Mouse (Mus musculus) hindbrain, embryonic 11.5 days (tissue): ENCODE data around the gene Cphx1. TPM values are rescaled to one million over a fixed set of nuclear protein-coding genes. Genes with fewer than 3 reads are reported as not detected.
"Not testable (repeated sequence)": the region's sequence is repeated elsewhere in the genome, so short reads cannot be mapped to it uniquely, and the experiment has no call there.

Experiments used
- ATAC-seq: fragments of 200-750 bp; cut with Nextera tagmentation; 2 replicates; pipeline ENCODE4 v1.8.0; 2017; ENCODE audit warnings: mild to moderate bottlenecking, moderate TSS enrichment, moderate library complexity; ENCODE audit not compliant: low FRiP score
- DNase-seq: peaks from one replicate; pipeline ENCODE4 v3.0.0-alpha.2; 2015; ENCODE audit warnings: low spot score
- H3K27ac ChIP-seq: fragments of 300-500 bp; sonication (generic); 2 replicates; pipeline ENCODE4 v1.5.1; 2014; ENCODE audit warnings: mild to moderate bottlenecking, low read depth, low read length
- H3K27me3 ChIP-seq: fragments of 300-500 bp; sonication (generic); 2 replicates; pipeline ENCODE4 v1.6.1; 2014; ENCODE audit warnings: mild to moderate bottlenecking, low read length, moderate library complexity, mixed read lengths; ENCODE audit not compliant: control insufficient read depth, insufficient read depth
- H3K36me3 ChIP-seq: fragments of 300-500 bp; sonication (generic); 2 replicates; pipeline ENCODE4 v1.6.1; 2014; ENCODE audit warnings: mild to moderate bottlenecking, low read length, moderate library complexity, mixed read lengths; ENCODE audit not compliant: control insufficient read depth, insufficient read depth
- H3K4me1 ChIP-seq: fragments of 300-500 bp; sonication (generic); replicated peaks from 2 replicates; pipeline ENCODE4 v1.6.1; 2014; ENCODE audit warnings: low read length, mixed read lengths; ENCODE audit not compliant: control insufficient read depth, insufficient read depth
- H3K4me2 ChIP-seq: fragments of 300-500 bp; sonication (generic); replicated peaks from 2 replicates; pipeline ENCODE4 v1.6.1; 2014; ENCODE audit warnings: mild to moderate bottlenecking, low read depth, low read length
- H3K4me3 ChIP-seq: fragments of 300-500 bp; sonication (generic); 2 replicates; pipeline ENCODE4 v1.5.1; 2014; ENCODE audit warnings: low read depth, low read length
- H3K9ac ChIP-seq: fragments of 300-500 bp; sonication (generic); 2 replicates; pipeline ENCODE4 v1.6.1; 2014; ENCODE audit warnings: low read depth, low read length
- H3K9me3 ChIP-seq: fragments of 300-500 bp; sonication (generic); 2 replicates; pipeline ENCODE4 v1.6.1; 2016; ENCODE audit warnings: low read length; ENCODE audit not compliant: control insufficient read depth
- WGBS: fragments of 180-500 bp; shearing (Covaris S2); extraction: QIAGEN DNeasy Blood & Tissue Kit; methylation state at CpG from one replicate; pipeline ENCODE4 v1.1.7; 2014; 5-methylcytosine and 5-hydroxymethylcytosine counted together
- polyA plus RNA-seq: library from polyadenylated mRNA; unstranded; fragments of >200 nt; fragmentation: Nextera tagmentation; extraction: Ambion mirVana; gene quantifications from 2 replicates; pipeline ENCODE4 v1.2.1, GENCODE M21; 2014

Cphx1 gene
- polyA plus RNA-seq, 1 experiment from 2014 or later = not detected

DNA sequence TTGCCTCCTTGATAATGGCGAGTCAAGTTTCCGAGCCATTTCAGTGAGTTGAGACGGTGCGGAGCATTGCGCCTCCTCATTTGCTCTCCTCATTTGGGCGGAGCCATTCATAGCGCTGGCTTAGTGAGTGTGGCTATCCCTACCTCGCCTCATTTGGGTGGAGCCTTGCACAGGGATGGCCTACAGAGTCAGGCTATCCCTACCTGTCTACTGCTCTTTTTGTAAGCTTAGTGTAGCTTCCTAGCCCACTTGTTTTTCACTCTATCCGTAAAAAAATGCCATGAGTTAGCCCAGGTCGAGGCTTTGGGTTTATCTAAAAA is 10.6 kb upstream of the Cphx1 start, which contains the start of gene Tmem254a:
Gene Tmem254a, minus strand, starts transcription at position 111 of the 320 bp plus-strand sequence.
- 0 out of 2 replicates have a peak, but pooled peaks have one; percentile 54 for ATAC-seq
- not testable (repeated sequence) for H3K36me3 ChIP-seq, H3K9ac ChIP-seq, H3K27ac ChIP-seq, H3K9me3 ChIP-seq, H3K27me3 ChIP-seq, DNase-seq, H3K4me3 ChIP-seq, H3K4me1 ChIP-seq, H3K4me2 ChIP-seq
- no CpG with 5 or more reads among the region's 10 CpGs for WGBS

DNA sequence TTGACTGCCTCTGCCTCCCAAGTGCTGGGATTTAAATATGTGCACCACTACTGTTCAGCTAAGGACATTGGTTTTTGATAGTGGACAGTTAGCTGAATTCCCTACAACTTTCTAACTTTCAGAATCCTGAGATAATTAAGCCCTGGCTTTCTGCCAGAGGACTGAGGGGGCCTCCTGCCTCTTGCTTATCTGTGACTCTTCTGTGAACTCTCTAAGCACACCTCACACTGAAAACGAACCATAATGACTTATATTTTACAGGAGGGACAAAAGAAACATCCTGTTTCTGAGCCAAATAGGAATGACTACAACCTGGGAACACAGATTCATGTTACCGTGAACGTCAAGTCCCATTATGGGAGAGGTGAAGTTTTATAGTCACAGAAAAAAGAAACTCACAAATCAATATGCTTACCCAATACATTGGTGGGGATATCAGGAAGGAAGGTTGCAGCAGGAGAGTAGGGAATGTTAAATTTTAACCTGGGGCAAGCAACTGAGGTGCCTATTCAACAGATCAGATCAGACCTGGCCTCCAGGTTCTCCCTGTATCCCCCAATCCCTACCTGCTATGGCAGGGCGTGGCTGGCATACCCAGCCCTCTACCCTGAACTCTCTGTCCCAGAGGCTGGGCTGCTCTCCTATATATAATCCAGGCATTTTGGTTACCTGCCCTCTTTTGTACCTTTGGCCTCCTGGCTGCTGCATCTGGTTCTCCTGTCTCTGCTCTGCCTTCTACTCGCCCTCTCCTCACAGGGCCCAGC is 1.1 kb upstream of the Cphx1 start:
- H3K4me1 ChIP-seq, DNase-seq, H3K9ac ChIP-seq, H3K27ac ChIP-seq, H3K4me3 ChIP-seq, H3K4me2 ChIP-seq, H3K9me3 ChIP-seq, H3K36me3 ChIP-seq, H3K27me3 ChIP-seq, ATAC-seq: not testable (repeated sequence)
- no CpG with 5 or more reads among the region's 5 CpGs for WGBS

DNA sequence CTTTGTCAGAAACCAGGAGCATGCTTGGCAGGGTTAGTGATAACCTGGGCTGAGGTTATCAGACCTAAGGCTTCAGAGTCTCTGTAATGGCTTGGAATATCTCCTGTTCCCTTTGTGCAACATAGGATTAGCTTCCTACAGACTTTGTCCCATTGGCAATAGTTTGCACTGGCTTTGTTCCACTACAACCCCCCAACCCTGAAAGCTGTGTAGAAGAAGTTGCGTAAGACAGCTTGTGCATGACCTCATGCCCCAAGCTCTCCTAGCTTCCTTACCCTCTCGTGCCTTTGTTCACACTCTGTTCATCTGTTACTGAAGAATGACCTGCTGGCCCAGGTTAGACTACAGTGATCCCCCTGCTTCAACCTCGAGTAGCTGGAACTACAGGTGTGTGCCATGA is 19.8 kb downstream of the Cphx1 start:
- H3K4me2 ChIP-seq, H3K9me3 ChIP-seq, H3K36me3 ChIP-seq, H3K9ac ChIP-seq, H3K4me3 ChIP-seq, DNase-seq, ATAC-seq, H3K27ac ChIP-seq, H3K4me1 ChIP-seq, H3K27me3 ChIP-seq: not testable (repeated sequence)
- no CpG with 5 or more reads among the region's 3 CpGs for WGBS

DNA sequence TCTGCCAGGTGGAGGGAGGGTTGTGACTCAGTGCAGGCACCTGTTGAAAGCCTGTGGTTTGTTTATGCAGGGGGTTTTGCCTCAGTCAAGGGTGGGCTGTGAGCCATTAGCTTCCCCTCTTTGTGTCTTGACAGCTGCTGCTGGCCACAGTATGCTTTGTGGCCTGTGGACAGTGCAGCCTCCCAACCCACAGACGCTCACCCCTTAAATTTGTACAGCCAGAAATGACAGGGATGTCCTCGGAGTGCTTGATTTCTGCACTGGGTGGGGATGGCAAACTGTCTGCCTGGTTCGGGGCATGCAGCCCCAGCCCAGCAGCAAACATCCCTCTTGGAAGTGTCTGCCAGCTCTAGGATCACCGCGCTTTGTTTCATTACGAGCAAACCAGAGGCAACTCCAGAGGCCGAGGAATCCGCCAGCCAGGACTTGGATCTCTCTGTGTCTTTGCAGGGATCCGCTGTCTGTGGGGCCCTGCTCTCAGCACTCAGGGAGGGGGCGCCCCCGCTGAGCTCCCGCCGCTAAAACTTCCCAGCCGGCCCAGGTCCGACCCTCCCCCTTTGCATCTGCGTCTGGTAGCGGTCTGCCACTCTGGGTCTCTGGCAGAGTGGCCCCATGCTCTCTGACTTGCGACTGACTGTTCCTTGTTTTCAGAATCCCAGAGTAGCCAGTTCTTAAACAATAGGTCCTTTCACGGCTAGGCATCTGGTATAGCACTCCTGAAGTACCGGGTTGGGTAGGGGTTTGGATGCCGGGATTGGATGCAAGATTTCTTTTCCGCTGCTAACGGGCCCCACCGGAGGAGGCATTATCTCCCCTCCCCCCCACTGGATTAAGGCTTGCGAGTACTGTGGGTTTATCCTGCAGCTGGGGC is 40.5 kb downstream of the Cphx1 start, which contains the start of gene Duxbl1:
Gene Duxbl1, plus strand, starts transcription at position 207 of the 871 bp plus-strand sequence.
- not testable (repeated sequence) for H3K4me2 ChIP-seq, H3K9ac ChIP-seq, H3K27me3 ChIP-seq, H3K9me3 ChIP-seq, H3K36me3 ChIP-seq, H3K4me1 ChIP-seq, DNase-seq, H3K4me3 ChIP-seq
- WGBS = no CpG with 5 or more reads among the region's 25 CpGs
- ATAC-seq = peak; percentile 92
- peak within 1 kb of the TSS; percentile 84 for H3K27ac ChIP-seq

DNA sequence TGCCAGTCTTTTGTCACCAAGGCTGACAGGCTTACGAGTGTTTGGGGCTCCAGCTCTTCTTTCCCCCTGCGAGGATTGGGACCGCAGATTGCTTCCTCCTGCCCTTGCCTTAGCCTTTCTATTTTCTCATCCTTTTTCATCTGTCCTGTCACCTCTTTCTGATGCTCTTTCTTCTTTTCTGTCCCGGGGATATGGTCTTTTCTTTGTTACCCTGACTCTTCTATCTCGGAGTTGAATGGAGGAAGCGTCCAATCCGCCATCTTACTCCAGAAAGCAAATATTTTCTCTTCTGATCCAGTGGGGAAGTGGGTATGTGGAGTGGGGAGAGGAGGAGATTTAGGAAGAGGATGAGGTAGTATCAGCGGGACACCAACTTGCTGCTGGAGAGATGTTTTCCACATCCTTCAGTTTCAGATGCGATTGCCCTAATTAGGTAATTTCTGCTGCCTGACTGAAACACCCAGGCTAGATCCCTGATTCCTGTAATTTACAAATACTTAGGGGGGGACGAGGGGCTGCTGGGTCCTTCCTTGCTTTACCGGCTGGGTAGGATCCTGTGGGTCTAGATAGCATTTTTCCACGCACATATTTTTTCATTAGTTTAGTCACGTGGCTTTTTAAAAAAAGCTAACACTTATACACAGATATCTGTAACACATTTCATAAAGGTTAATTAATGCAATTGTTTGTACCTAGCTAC is 41.3 kb downstream of the Cphx1 start:
- H3K36me3 ChIP-seq, H3K4me2 ChIP-seq, H3K4me3 ChIP-seq: not testable (repeated sequence)

DNA sequence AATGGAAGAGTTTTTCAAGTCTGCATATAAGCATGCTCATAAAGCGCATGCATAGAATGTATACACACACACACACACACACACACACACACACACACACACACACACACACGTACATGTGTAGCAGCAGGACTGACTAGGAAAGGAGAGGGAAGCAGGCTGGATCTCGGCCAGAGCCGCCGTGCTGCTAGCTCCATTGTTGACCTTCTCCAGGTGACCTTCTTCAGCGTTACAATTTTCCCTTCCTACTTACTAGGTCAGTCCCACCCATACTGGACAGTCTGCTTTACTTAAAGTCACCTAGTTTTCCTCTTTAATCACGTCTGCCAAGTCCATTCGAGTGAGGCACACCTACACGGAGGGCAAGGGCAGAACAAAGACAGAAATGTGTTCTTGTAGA is 43.8 kb downstream of the Cphx1 start:
- not testable (repeated sequence) for DNase-seq, ATAC-seq
- WGBS = 91% methylated on average over 4 of the region's 9 CpGs

More for the DNA sequence above, 41.3 kb downstream of the Cphx1 start:
- WGBS = 2% methylated on average over 6 of the region's 13 CpGs
- DNase-seq, H3K27me3 ChIP-seq, H3K9ac ChIP-seq, H3K9me3 ChIP-seq, H3K4me1 ChIP-seq: not testable (repeated sequence)
- ATAC-seq = peak; percentile 69
- H3K27ac ChIP-seq = peak overlapping the region; percentile 84

More for the DNA sequence above, 43.8 kb downstream of the Cphx1 start:
- H3K36me3 ChIP-seq, H3K4me2 ChIP-seq, H3K9me3 ChIP-seq, H3K9ac ChIP-seq, H3K4me1 ChIP-seq, H3K4me3 ChIP-seq, H3K27ac ChIP-seq, H3K27me3 ChIP-seq: not testable (repeated sequence)

Other genes starting within 250 kb of the Cphx1 start
- 32.3 and 33.3 TPM in 2 replicates for gene Ppif, start 244.2 kb upstream of the Cphx1 start, polyA plus RNA-seq
- gene Zcchc24, start 169.3 kb upstream of the Cphx1 start, polyA plus RNA-seq = 13.4 and 14.3 TPM in 2 replicates
- 4.3 and 5.5 TPM in 2 replicates for gene Anxa11, start 96.1 kb upstream of the Cphx1 start, polyA plus RNA-seq
- gene Plac9a, start 35.2 kb upstream of the Cphx1 start, polyA plus RNA-seq = 0.11 TPM in 1 of 2 replicates, not detected in the other
- gene Tmem254a, start 10.6 kb upstream of the Cphx1 start, polyA plus RNA-seq = 3.3 and 3.6 TPM in 2 replicates
- gene Duxbl1, start 40.3 kb downstream of the Cphx1 start, polyA plus RNA-seq = 6.3 and 6.9 TPM in 2 replicates
- gene Gm9780, start 104.4 kb downstream of the Cphx1 start, polyA plus RNA-seq = 0.67 and 2.0 TPM in 2 replicates
- 22.1 and 24.6 TPM in 2 replicates for gene Tmem254c, start 129.1 kb downstream of the Cphx1 start, polyA plus RNA-seq
- not detected in 2 replicates for gene Cphx2, start 143.2 kb downstream of the Cphx1 start, polyA plus RNA-seq
- not detected in 2 replicates for gene Cphx3, start 144.0 kb downstream of the Cphx1 start, polyA plus RNA-seq
- 0.50 and 3.3 TPM in 2 replicates for gene Duxbl2, start 180.0 kb downstream of the Cphx1 start, polyA plus RNA-seq
- gene Plac9b, start 244.2 kb downstream of the Cphx1 start, polyA plus RNA-seq = 1.7 and 3.5 TPM in 2 replicates